Mouse (Mus musculus) heart, adult 9 months (tissue): ENCODE data around the gene Hsd17b12.
A peak's percentile ranks its signal among the peaks of the same experiment; 100 is the strongest.

Experiments used
- DNase-seq, 2 experiments: peaks; one replicate each; pipeline ENCODE4 v3.0.0; 2022; ENCODE audit warnings: low spot score in 2 of 2

Hsd17b12 gene

GRCm38 (mm10) chr2:94089901-94090300 is 67.9 kb downstream of the Hsd17b12 start:
- DNase-seq: no peak

GRCm38 (mm10) chr2:94069482-94069881 is 88.3 kb downstream of the Hsd17b12 start:
- DNase-seq: no peak

GRCm38 (mm10) chr2:94066540-94067135 is 91.1 kb downstream of the Hsd17b12 start:
- DNase-seq: no peak

GRCm38 (mm10) chr2:94066120-94066519 is 91.6 kb downstream of the Hsd17b12 start:
- no peak for DNase-seq

GRCm38 (mm10) chr2:94062791-94063190 is 95.0 kb downstream of the Hsd17b12 start:
- DNase-seq: no peak

GRCm38 (mm10) chr2:94059459-94059858 is 98.3 kb downstream of the Hsd17b12 start:
- DNase-seq: no peak

GRCm38 (mm10) chr2:94054813-94055212 is 103.0 kb downstream of the Hsd17b12 start:
- DNase-seq: peak in 1 of 2 experiments; percentile 14

DNA sequence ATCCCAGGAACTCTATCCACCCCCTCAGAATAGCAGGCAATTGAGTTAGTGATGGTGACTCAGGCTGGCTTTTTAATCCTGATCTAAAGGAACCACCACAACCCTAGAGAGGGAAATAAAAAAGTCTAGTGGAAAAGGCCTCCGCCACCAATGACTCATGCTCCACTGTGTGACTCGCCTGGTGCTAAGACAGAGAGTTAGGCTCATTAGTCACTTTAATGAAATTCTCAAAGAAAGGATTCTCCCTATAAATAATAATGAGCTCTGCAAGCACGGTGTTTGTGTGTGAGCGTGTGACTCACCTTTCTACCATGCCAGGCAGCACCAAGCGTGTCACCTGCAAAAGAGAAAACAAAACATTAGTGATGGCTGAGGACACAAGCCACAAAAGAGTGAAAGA is 105.8 kb downstream of the Hsd17b12 start:
- no peak for DNase-seq

DNA sequence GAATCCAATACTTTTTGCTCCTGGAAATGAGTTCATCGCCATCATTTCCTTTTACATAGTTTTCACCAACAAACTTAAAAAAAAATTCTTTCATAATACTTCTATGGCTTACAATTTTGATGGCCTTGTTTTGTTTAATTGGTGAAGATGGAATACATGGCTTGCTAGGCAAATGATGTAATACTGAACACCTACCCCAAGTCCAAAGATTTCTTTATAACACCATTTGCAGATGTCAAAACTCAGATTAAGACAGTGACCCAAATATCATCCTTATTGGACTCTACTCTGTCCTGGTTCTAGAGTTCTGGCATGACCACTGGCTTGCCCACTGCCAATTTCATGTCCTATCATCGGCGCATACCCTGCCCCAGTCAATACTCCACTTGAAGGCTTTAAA is 106.9 kb downstream of the Hsd17b12 start:
- no peak for DNase-seq

DNA sequence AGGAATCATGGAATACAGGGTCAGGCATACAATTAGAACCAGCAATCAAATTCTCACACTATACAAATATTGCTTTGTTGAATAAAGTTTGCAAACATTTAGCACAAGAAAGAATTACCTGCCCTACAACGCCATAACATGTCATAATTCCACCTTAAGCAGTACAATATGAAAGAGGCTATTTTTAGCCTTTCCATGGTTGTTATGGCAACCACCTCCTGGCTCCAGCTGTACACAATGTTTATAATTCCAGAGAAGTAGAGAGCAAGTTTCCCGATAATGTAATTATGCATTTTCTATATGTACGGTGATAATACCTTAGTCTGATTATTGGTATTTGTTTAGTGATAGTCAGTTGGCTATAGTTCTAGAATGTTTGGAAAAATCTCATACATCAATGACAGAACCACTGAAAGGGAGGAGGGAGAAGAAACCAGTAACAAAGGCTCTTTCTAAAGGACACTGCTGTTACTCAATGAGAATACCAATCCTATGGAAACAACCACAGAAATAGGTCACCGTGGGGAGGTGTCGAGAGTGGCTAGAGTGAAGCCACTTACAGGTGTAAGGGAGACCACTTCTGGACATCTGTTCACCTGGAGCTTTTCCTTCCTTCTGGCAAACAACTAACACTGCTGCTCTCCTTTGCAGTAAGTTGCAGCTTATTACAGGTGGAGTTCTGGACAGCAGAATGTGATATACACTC is 108.1 kb downstream of the Hsd17b12 start:
- DNase-seq: no peak

DNA sequence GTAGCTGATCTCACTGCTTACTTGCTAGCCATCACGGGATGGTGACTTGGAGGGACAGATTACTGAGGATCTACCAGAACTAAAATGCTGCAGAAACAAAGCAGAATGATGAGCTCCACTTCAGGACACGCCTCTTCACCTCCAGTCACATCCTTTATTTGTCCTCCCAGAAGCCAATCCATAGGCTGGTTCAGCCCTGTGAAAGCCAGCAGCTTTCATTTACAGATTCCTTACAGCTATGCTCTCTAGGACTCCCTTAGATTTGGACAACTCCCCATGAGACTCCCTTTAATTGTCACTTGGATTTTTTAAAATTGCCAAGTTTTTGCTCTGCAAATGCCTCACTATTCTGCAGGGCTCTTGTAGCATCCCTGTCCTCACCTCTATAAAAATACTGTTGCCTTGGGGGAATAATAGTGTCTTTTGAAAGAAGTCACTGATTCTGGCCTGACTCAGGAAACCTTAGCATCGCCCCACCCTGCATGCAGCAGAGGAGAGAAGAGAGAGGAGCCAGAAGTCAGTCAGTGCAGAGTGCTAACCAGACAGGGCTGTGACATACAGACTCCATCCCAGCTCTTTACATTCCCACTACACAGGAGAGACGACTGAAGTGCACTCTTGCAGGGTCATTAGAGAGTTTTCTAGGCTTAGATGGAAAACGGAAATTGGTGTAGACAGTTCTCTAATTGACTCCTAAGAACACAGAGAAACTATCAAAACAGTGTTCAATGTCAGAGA is 108.9 kb downstream of the Hsd17b12 start:
- DNase-seq: no peak

DNA sequence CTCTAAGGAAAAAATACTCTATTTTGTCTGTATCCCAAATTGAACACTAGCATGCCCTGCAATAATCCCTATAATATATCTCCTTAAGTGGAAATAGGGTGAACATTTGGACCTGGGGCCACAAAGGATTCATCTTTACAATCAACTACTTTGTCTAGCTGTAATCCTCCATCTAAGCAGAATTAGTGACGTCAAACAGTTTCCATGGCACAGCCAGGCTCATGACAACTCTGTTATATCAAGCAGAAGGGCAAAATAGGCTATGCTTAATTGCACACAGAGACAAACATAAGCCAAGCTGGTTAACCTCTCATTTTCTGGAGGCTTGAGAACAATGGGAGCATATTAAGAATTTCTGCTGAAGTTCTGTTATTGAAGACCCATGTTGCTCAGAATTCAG is 109.5 kb downstream of the Hsd17b12 start:
- DNase-seq: no peak

DNA sequence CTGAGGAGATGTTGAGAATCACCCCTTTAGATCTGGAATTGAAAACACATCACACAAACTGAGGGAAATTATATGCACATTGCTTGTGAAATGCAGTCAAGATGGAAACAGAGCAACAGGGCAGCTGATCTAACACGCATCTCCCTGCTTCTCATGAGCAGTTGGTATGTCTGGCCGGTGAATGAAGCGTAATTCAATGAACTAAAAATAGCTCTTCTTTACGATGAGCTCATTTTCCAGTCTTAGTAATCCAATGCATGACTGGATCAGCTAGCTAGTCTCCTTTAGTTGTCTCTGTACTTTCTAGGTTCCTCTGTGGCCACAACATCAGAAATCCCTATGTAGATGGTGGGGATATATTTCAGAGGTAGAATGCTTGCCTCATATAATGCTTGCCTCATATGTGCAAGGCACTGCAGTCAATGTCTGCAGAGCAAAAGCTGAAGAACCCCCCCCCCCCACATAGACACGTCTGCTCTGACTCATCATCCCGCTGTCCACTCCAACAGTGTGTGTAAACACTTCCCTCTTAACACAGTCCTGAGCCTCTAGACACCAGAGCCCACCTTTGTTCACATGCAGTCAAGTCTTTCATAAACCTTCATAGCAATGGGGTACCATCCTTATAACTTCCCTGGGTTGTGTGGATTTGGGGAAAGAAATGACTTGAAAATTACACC is 112.2 kb downstream of the Hsd17b12 start:
- DNase-seq: peak in 1 of 2 experiments; percentile 10

DNA sequence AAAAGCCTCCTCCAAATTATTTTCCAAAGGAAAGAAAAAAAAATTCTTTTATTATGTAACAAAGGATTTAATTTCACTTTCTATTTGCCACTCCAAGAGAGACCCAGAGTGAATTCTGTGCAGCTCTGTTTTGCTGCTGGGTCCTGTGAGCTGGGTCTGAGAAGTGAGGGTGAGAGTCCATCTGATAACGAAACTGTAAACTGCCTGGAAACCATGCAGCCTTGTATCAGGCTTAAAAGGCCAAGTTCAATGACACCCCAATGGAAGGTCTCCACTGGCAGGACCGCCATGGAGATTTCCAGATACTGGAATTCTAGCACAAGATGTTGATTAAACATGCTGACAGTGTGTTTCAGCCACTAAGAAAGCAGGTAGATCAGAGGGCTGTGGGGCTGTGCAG is 113.6 kb downstream of the Hsd17b12 start:
- DNase-seq: no peak

DNA sequence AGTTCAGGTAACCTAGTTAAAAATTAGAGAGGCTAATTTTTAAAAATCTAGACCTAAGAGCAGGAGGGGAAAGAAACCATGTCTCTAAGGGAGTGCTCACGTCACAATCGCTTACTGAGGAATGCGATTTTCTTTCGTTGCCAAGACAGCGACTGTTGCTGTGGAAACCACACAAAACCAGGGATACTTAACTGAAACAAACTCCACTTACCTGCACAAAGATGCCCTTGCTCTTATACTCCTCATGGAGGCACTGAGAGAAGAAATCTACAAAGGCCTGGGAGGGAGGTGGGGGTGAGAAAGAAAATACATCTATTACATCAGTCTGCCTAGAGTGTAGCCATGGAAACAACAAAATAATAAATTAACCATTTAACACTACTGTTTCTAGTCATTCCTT is 114.1 kb downstream of the Hsd17b12 start:
- peak in 1 of 2 experiments; percentile 7 for DNase-seq

- DNase-seq: no peak
Measured at GRCm38 (mm10) chr2:94042461-94042860, 115.3 kb downstream of the Hsd17b12 start.

DNA sequence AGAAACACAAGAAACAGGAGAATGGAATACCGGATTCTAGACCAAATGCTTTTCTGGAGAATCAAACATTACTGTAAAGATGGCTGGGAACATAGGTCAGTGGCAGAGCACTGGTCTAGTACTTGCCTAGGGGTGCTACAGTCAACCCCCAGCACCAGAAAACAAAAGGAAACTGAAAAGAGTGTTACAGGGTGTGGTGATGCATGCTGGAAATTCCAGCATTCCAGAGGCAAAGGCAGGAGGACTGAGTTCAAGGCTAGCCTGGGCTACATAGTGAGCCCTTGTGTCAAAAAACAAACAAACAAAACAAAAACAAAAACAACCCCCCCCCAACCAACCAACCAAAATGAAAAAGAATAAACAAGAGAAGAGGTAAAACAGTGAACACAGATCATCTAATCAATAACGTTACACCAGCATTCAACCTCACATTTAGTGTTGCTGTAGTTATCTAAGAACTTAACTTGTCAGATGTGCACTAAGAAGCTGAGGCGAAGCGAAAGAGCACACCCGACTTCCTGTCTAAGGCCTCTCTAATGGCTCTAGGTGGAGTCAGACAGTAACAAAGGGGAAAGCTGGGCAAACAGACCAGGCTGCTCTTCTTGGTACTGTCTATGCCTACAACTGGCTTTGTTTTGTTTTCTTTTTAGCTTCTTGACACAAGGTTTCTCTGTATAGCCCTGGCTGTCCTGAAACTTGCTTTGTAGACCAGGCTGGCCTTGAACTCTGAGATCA is 117.2 kb downstream of the Hsd17b12 start:
- no peak for DNase-seq

DNA sequence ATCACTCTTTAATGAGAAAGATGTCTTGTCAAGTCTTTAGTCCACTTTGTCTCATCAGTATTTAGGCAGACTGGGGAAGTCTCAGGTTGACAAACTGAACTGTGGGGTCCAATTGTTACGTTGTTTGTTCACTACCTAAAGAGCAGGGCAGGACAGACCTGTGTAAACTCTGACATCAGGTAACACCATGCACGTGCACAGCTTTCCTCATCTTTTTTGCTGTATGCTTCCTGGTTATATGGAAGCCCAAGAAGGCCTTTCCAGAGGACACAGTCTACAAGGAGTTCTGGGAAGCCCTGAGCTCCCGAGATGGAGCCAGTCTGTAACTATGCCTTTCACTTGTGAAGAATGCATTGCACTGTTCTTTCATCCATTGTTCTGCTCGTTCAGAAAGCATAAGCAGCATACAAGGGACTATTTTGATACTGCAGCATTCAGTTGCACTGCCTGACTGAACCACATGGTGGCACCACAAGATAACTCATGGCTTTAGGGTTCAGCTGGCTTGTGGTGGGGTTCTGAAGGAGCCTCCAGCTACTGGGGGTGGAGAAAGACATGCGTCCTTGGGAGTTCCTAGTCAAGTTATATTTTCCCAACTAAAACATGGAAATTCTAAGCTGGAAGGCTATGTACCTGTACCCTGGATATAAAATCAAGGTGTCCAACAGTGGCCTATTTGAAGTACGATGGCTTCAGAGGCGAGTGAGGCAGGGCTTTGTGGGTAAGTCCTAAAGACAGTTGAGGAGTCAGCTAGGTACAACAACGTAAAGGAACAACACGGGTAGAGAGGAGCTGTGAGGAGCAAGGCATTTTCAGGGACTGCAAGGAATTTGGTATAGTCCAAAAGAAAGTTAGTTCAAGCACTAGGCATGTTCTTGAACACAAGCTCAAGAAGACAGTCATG is 122.1 kb downstream of the Hsd17b12 start:
- peak; percentile 19 to 45 for DNase-seq

- no peak for DNase-seq
Measured at GRCm38 (mm10) chr2:94030602-94031001, 127.2 kb downstream of the Hsd17b12 start.

DNA sequence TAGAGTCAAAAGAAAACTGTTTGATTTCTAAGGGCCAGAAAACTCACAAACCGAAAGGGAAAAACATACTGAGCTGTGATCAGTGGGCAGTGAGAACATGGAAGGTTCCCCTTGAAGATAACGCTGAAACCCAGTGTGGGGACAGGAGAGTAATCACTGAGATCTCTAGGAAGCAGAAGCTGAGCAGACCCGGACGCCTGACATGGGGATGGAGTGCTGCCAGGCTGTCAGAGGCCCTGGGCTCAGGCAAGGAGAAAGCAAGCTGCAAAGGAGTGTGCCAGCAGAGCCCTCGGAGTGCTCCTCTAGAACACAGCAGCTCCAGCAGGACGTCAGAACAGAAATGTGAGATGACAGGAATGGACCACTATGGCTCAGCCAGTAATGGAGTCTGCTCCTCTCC is 133.1 kb downstream of the Hsd17b12 start:
- no peak for DNase-seq
